Mouse (Mus musculus) neural tube, embryonic 14.5 days (tissue): ENCODE measurements around the gene Zbtb44. TPM values are rescaled to one million over a fixed set of nuclear protein-coding genes. Genes with fewer than 3 reads are reported as not detected.

Experiments used
- polyA plus RNA-seq: library from polyadenylated mRNA; unstranded; fragments of >200 nt; fragmentation: Nextera tagmentation; extraction: Ambion mirVana; gene quantifications from 2 replicates; pipeline ENCODE4 v1.2.1, GENCODE M21; 2014

The Zbtb44 gene
- polyA plus RNA-seq, 1 experiment from 2014 or later, result 5.7 TPM

Other genes with a start within 250 kb of the Zbtb44 start
- 2.6 and 7.2 TPM in 2 replicates for gene Adamts15, start 108.2 kb upstream of the Zbtb44 start, polyA plus RNA-seq
- gene Adamts8, start 88.1 kb upstream of the Zbtb44 start, polyA plus RNA-seq, result 1.2 and 1.9 TPM in 2 replicates
- gene St14, start 101.2 kb downstream of the Zbtb44 start, polyA plus RNA-seq, result 0.20 and 0.49 TPM in 2 replicates
- 451 and 533 TPM in 2 replicates for gene Aplp2, start 181.2 kb downstream of the Zbtb44 start, polyA plus RNA-seq
- gene Prdm10, start 249.9 kb downstream of the Zbtb44 start, polyA plus RNA-seq, result 9.6 and 11.6 TPM in 2 replicates